Mouse (Mus musculus): ENCODE results near the gene Tspan5.

The Tspan5 gene

GRCm38 (mm10) chr3:138744030-138744774, 2.2 kb downstream of the Tspan5 start:
- no peak for DNase-seq (ENCODE audit: low spot score)

DNA sequence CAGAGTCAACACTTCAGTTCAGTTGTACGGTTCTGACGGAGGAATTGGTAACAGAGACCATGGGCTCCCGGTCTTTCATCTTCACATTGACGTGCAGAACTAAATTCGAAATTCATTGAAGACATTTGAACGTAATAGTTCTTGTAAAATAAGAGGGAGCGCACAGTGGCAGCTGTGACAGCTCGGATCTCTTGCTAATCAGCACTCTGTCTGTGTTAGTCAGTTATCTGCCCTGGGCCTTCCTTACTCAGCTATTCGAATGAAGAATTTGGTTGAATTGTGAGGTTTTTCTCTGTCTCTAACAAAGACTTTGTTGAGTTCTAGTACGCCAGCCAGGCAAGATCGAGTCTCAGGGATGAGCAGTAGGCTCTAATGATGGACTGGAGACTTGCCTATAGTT, 3.1 kb downstream of the Tspan5 start:
- no peak for DNase-seq (ENCODE audit: low spot score)

DNA sequence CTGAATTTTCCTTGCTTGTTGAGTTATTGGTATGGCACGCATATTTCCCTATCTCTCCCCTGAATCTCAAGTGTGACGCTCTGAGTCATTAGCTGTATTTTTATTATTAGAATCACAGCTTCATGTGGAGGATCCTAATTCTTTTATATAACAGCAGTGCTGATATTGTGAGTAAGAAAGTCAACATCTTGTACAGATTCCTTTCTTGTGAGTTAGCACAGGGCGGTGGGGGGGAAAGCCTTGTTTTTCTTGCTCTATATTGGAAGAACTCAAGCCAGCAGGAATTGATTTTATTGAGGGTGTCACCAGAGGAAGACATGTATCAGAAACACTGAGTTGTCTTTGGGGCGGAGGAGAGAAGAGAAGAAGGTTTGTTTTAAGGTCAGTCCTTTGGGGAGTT, 3.6 kb downstream of the Tspan5 start:
- no peak for DNase-seq (ENCODE audit: low spot score)

DNA sequence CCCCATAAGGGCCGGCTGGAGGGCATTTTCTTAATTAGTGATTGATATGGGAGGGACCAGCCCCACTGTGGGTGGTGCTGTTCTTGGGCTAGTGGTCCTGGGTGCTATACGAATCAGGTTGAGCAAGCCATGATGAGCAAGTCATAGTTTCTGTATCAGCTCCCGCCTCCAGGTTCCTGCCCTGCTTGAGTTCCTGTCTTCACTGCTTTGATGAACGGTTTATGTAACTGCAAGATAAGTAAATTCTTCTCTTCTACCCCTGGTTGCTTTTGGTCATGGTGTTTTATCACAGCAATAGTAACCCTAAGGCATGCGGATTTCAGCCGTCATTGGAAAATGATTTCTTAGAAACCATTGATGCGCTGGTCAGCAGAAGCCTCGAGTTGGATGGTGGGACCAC, 4.6 kb downstream of the Tspan5 start:
- DNase-seq (ENCODE audit: low spot score) = no peak

DNA sequence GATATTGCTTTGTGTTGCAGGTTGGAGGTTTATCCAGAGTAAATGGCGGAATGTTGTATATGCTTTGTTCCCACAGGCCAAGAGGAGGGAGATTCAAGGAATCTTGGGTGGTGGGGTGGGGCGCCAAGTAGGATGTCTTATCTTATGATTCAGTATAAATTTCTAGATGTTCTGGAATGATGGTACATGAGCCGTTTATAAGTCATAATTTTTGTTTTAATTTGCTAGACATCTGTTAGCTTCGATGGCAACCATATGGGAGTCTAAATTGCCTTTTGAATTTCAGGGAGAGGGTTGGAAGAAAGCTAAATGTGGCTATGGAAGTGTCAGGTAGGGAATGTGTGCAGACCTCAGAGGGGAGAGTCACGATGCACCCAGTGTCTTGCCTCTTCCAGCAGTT, 5.0 kb downstream of the Tspan5 start:
- no peak for DNase-seq (ENCODE audit: low spot score)

- no peak for DNase-seq (ENCODE audit: low spot score)
Measured at GRCm38 (mm10) chr3:138747985-138748384, 6.0 kb downstream of the Tspan5 start.

GRCm38 (mm10) chr3:138749645-138750044, 7.7 kb downstream of the Tspan5 start:
- no peak for DNase-seq (ENCODE audit: low spot score)

DNA sequence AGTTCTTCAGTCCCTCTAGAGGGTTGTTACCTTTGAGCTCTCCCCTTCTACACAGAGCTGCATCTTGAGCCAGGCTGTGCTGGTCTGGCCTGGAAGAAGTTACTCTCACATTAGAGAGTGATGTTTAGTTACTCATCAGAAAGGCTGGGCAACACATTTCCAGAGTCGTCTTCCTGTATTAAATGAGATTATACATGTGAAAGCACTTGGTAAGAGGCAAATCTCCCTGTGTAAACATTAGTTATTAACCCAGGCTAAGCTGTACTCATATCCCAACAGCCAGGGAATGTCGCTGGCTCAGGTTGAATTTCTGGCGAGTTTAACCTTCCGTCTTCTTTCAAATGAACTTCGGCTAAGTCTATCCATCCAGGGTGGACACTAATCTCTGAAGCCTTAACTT, 9.3 kb downstream of the Tspan5 start:
- no peak for DNase-seq (ENCODE audit: low spot score)

- no peak for DNase-seq (ENCODE audit: low spot score)
Measured at GRCm38 (mm10) chr3:138752056-138752455, 10.1 kb downstream of the Tspan5 start.

DNA sequence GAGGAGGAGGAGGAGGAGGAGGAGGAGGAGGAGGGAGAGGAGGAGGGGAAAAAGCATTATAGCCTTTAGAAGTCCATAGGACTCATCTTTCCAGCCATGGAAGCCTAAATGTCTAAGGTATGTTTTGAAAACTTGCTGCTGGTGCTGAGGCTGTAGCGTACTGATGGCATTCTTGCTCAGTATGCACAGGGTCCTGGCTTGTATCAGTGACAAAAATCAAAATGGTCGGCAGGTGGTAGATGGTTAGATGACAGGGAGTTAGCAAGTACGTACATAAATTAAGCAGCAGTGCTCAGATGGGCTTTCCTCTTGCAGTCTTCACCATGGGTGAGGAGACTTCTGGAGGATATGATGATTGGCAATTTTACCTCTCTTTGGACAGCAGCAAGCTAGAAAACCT, 10.8 kb downstream of the Tspan5 start:
- DNase-seq (ENCODE audit: low spot score) = no peak

- peak; percentile 53 for DNase-seq (ENCODE audit: low spot score)
Measured at GRCm38 (mm10) chr3:138753182-138753885, 11.3 kb downstream of the Tspan5 start.

- DNase-seq (ENCODE audit: low spot score) = no peak
Measured at GRCm38 (mm10) chr3:138754328-138754727, 12.3 kb downstream of the Tspan5 start.

- DNase-seq (ENCODE audit: low spot score) = no peak
Measured at GRCm38 (mm10) chr3:138757283-138757682, 15.3 kb downstream of the Tspan5 start.

GRCm38 (mm10) chr3:138759968-138760684, 18.1 kb downstream of the Tspan5 start:
- no peak for DNase-seq (ENCODE audit: low spot score)

- no peak for DNase-seq (ENCODE audit: low spot score)
Measured at GRCm38 (mm10) chr3:138760685-138761119, 18.7 kb downstream of the Tspan5 start.

GRCm38 (mm10) chr3:138761531-138761930, 19.5 kb downstream of the Tspan5 start:
- no peak for DNase-seq (ENCODE audit: low spot score)

GRCm38 (mm10) chr3:138763941-138764340, 21.9 kb downstream of the Tspan5 start:
- DNase-seq (ENCODE audit: low spot score) = no peak

GRCm38 (mm10) chr3:138764782-138765181, 22.8 kb downstream of the Tspan5 start:
- DNase-seq (ENCODE audit: low spot score) = no peak

- no peak for DNase-seq (ENCODE audit: low spot score)
Measured at GRCm38 (mm10) chr3:138767034-138767433, 25.0 kb downstream of the Tspan5 start.

DNA sequence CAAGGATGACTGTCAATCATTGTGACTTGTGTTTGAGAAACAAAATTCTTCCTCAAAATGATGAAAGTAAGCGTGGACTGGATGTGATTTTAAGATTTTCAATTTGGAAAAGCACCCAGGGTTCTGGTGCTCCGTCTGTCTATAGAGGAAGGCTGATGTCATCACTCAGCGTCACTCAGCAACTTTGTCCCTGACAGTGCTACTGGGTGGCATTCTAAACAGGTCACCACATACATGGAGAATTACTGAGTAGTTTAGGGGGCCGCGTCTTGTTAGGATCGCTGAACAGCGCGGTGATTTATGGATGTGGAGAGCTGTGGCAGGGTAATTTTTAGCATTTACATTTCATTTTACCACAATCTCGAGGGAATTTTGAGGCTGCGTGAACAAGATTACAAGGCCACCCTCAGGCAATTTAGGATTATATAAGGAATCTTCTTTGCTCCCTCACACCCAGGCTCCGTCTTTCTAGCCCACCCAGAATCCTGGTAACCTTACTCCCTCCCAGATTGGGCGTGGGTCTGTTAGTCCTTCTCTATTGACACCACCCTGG, 26.6 kb downstream of the Tspan5 start:
- DNase-seq (ENCODE audit: low spot score) = no peak

GRCm38 (mm10) chr3:138770650-138771331, 28.8 kb downstream of the Tspan5 start:
- no peak for DNase-seq (ENCODE audit: low spot score)
